30 mouse cellular contexts compared by ENCODE assay signal in genomic region chr14:104661696-104662095, GRCm38 (mm10).
DNase-seq lines count a peak whose midpoint lies in the region; ATAC-seq and TF ChIP-seq lines count a peak whose summit lies in the region.
"Had no signal": no experiment of that assay in that cellular context is flagged by ENCODE, and none has a peak within 500 bp of the region (broad histone marks: within the 10 kb centered on the region; RNA-seq: fewer than 3 reads in every experiment).

No protein-coding gene starts in this region.

- dilution Hi-C loops in CH12.LX (cut with MboI; ENCODE audit: extremely low pct_ligation_motif_present, extremely low pct_unique_long_range_greater_than_20kb, low sequenced_read_pairs) = no loop called here

- H3K9ac ChIP-seq in forebrain, postnatal 0 days = no peak overlapping the region
- no peak overlapping the region for H3K9ac ChIP-seq in forebrain, embryonic 15.5 days (replicated peaks)
- H3K9ac ChIP-seq in CH12.LX (ENCODE audit: insufficient read depth, low read depth) = no peak overlapping the region
- H3K9ac ChIP-seq: hindbrain, embryonic 15.5 days; liver, embryonic 14.5 days; midbrain, embryonic 12.5 days had no signal

- no peak overlapping the region for H3K4me2 ChIP-seq in forebrain, postnatal 0 days (ENCODE audit: low read depth)
- H3K4me2 ChIP-seq in forebrain, embryonic 15.5 days (replicated peaks) = no peak overlapping the region
- H3K4me2 ChIP-seq in CH12.LX (ENCODE audit: insufficient read depth, low read depth, poor library complexity, severe bottlenecking) = no peak overlapping the region
- H3K4me2 ChIP-seq: hindbrain, embryonic 15.5 days; midbrain, embryonic 12.5 days had no signal

- peak; percentile 32; the same call in 1 of the 2 replicates for TF ChIP-seq CTCF in forebrain, postnatal 0 days (IDR thresholded peaks at IDR 0.05; ENCODE audit: low read depth)
- peak; percentile 51 for TF ChIP-seq CTCF in layer of hippocampus, adult 2 months (conservative IDR thresholded peaks at IDR 0.05)
- TF ChIP-seq CTCF in CH12.LX (conservative IDR thresholded peaks at IDR 0.05 in 1 of 2, IDR thresholded peaks at IDR 0.05 in 1 of 2; ENCODE audit: low read depth in 2 of 2, low read length in 2 of 2) = peak in 1 of 2 experiments; percentile 30; a peak in 2 of 4 replicates
- peak; percentile 26; the same call in 1 of the 2 replicates for TF ChIP-seq CTCF in brain, embryonic 14.5 days (IDR thresholded peaks at IDR 0.05; ENCODE audit: borderline replicate concordance, extremely low read depth, insufficient read depth, insufficient read length)

- ATAC-seq in forebrain, postnatal 0 days = no peak
- no peak for ATAC-seq in forebrain, embryonic 15.5 days (replicated peaks)
- ATAC-seq: CD4-positive, CD25-positive, alpha-beta regulatory T cell, adult 4 months; intestine, embryonic 16.5 days had no signal

- H3K4me3 ChIP-seq in forebrain, postnatal 0 days (ENCODE audit: low read depth, low read length) = no peak overlapping the region
- no peak overlapping the region for H3K4me3 ChIP-seq in forebrain, embryonic 15.5 days
- H3K4me3 ChIP-seq in layer of hippocampus, adult 2 months = no peak overlapping the region
- H3K4me3 ChIP-seq in CH12.LX (replicated peaks in 1 of 3; ENCODE audit: low read depth in 2 of 3, low read length in 2 of 3, poor library complexity in 1 of 3) = no peak overlapping the region
- H3K4me3 ChIP-seq: erythroblast, embryonic 14.5 days; hindbrain, embryonic 10.5 days; hindbrain, embryonic 15.5 days; midbrain, embryonic 12.5 days had no signal

- H3K27ac ChIP-seq in forebrain, postnatal 0 days (ENCODE audit: low read depth, low read length) = no peak overlapping the region
- no peak overlapping the region for H3K27ac ChIP-seq in forebrain, embryonic 15.5 days (replicated peaks)
- no peak overlapping the region for H3K27ac ChIP-seq in layer of hippocampus, adult 2 months
- no peak overlapping the region for H3K27ac ChIP-seq in CH12.LX (ENCODE audit: insufficient read depth, low read depth)
- H3K27ac ChIP-seq: hindbrain, embryonic 10.5 days; hindbrain, embryonic 15.5 days; liver, embryonic 14.5 days; midbrain, embryonic 12.5 days had no signal

- H3K36me3 ChIP-seq in forebrain, postnatal 0 days (ENCODE audit: insufficient read depth) = no peaks in the 10 kb centered on the region
- H3K36me3 ChIP-seq in forebrain, embryonic 15.5 days = no peaks in the 10 kb centered on the region
- H3K36me3 ChIP-seq in CH12.LX (replicated peaks in 1 of 2; ENCODE audit: control insufficient read depth in 1 of 2, insufficient read depth in 1 of 2, low read length in 1 of 2) = no peaks in the 10 kb centered on the region
- H3K36me3 ChIP-seq: hindbrain, embryonic 10.5 days; hindbrain, embryonic 15.5 days; midbrain, embryonic 12.5 days had no signal

- TF ChIP-seq RAD21 in CH12.LX (IDR thresholded peaks at IDR 0.05; ENCODE audit: low read depth, low read length) = peak; percentile 17

- no peaks in the 10 kb centered on the region for H3K4me1 ChIP-seq in forebrain, postnatal 0 days (ENCODE audit: insufficient read depth)
- no peaks in the 10 kb centered on the region for H3K4me1 ChIP-seq in forebrain, embryonic 15.5 days
- H3K4me1 ChIP-seq in CH12.LX (ENCODE audit: control insufficient read depth in 1 of 2, insufficient read depth in 2 of 2) = peaks cover 0 to 8% of the 10 kb centered on the region in 2 experiments; a peak in 1 of 4 replicates
- H3K4me1 ChIP-seq: hindbrain, embryonic 15.5 days; midbrain, embryonic 12.5 days had no signal

- DNase-seq in forebrain, postnatal 0 days = no peak
- DNase-seq in layer of hippocampus, adult 2 months (ENCODE audit: low spot score in 2 of 2) = no peak
- DNase-seq in layer of hippocampus, postnatal 10 days (ENCODE audit: low spot score in 2 of 2) = no peak
- DNase-seq in CH12.LX (ENCODE audit: extremely low read depth) = no peak
- DNase-seq in brain, embryonic 14.5 days (ENCODE audit: low read depth) = no peak
- DNase-seq in thymus, adult 18-20 months = no peak
- DNase-seq in urinary bladder, postnatal 36 days (ENCODE audit: low spot score in 2 of 2) = no peak
- DNase-seq: adrenal gland, postnatal 25 days; cerebellum, adult 2 months; cerebellum, postnatal 25 days; gastrocnemius, postnatal 10 days; heart, postnatal 14 days; kidney, adult 9 months; kidney, postnatal 25 days; layer of hippocampus, postnatal 36 days; liver; lung, adult 2 months; lung, postnatal 14 days; right cerebral cortex, adult 18-20 months; spleen, adult 18-20 months; thymus, adult 2 months; thymus, postnatal 36 days had no signal

- no peaks in the 10 kb centered on the region for H3K79me2 ChIP-seq in CH12.LX (replicated peaks; ENCODE audit: control insufficient read depth, extremely low read depth, insufficient read depth, poor library complexity, severe bottlenecking)

- in situ Hi-C loops in CH12.LX (cut with MboI; ENCODE audit: low pct_ligation_motif_present, low pct_unique_long_range_greater_than_20kb, low sequenced_read_pairs) = no loop called here

- H3K27me3 ChIP-seq in forebrain, postnatal 0 days (ENCODE audit: insufficient read depth, low read length) = no peaks in the 10 kb centered on the region
- no peaks in the 10 kb centered on the region for H3K27me3 ChIP-seq in forebrain, embryonic 15.5 days
- no peaks in the 10 kb centered on the region for H3K27me3 ChIP-seq in CH12.LX (replicated peaks)
- H3K27me3 ChIP-seq: hindbrain, embryonic 15.5 days; midbrain, embryonic 12.5 days had no signal

- no peak for TF ChIP-seq EP300 in CH12.LX (IDR thresholded peaks at IDR 0.05; ENCODE audit: low read length)

- 79% methylated on average over 1 of the region's 1 CpGs for WGBS in forebrain, postnatal 0 days
- WGBS in forebrain, embryonic 15.5 days = 85% methylated on average over 1 of the region's 1 CpGs

- no peaks in the 10 kb centered on the region for H3K9me3 ChIP-seq in forebrain, postnatal 0 days (ENCODE audit: low read length)
- H3K9me3 ChIP-seq in forebrain, embryonic 15.5 days = no peaks in the 10 kb centered on the region
- H3K9me3 ChIP-seq in CH12.LX (replicated peaks; ENCODE audit: low read length) = no peaks in the 10 kb centered on the region
- H3K9me3 ChIP-seq: hindbrain, embryonic 10.5 days; hindbrain, embryonic 15.5 days; midbrain, embryonic 12.5 days had no signal

- TF ChIP-seq POLR2A in CH12.LX (IDR thresholded peaks at IDR 0.05; ENCODE audit: low read depth, low read length) = no peak
- no peak for TF ChIP-seq POLR2A in brain, embryonic 14.5 days (IDR thresholded peaks at IDR 0.05; ENCODE audit: borderline replicate concordance, extremely low read depth, insufficient read depth, insufficient read length, poor library complexity, severe bottlenecking)

TF ChIP-seq in CH12.LX, 34 proteins besides CTCF, POLR2A, EP300 and RAD21:
- TF ChIP-seq HCFC1 (IDR thresholded peaks at IDR 0.05; ENCODE audit: low read depth, low read length) (no peak), MAX (IDR thresholded peaks at IDR 0.05; ENCODE audit: low read length) (no peak), TCF12 (IDR thresholded peaks at IDR 0.05; ENCODE audit: low read depth, low read length) (no peak), ELF1 (IDR thresholded peaks at IDR 0.05; ENCODE audit: low read depth, low read length) (no peak), UBTF (IDR thresholded peaks at IDR 0.05; ENCODE audit: low read depth, low read length) (no peak), USF1 (IDR thresholded peaks at IDR 0.05; ENCODE audit: low read depth, low read length) (no peak), CHD1 (IDR thresholded peaks at IDR 0.05; ENCODE audit: low read depth, low read length) (no peak), JUN (IDR thresholded peaks at IDR 0.05; ENCODE audit: insufficient read depth, low read depth, low read length) (no peak), MEF2A (IDR thresholded peaks at IDR 0.05; ENCODE audit: borderline replicate concordance, low read depth, low read length) (no peak), SIN3A (IDR thresholded peaks at IDR 0.05; ENCODE audit: low read length) (no peak), BHLHE40 (IDR thresholded peaks at IDR 0.05; ENCODE audit: low read depth, low read length) (no peak), ZC3H11A (IDR thresholded peaks at IDR 0.05; ENCODE audit: low read depth, low read length) (no peak), ZNF384 (IDR thresholded peaks at IDR 0.05; ENCODE audit: low read depth, low read length) (no peak), TBP (conservative IDR thresholded peaks at IDR 0.05; ENCODE audit: low read depth, low read length) (no peak), USF2 (conservative IDR thresholded peaks at IDR 0.05; ENCODE audit: low read depth, low read length) (no peak), ZKSCAN1 (IDR thresholded peaks at IDR 0.05; ENCODE audit: borderline replicate concordance, low read depth, low read length) (no peak), NELFE (IDR thresholded peaks at IDR 0.05; ENCODE audit: low read depth, low read length) (no peak), CHD2 (IDR thresholded peaks at IDR 0.05; ENCODE audit: low read length) (no peak), JUND (conservative IDR thresholded peaks at IDR 0.05; ENCODE audit: low read depth, low read length) (no peak)
